Mouse (Mus musculus) limb, embryonic 10.5 days (tissue): ENCODE measurements at regions not wholly inside any gene's neighbourhood (a gene's known extent, or its start where the extent isn't known, plus 50 kb on each side); places are given as distances from the start of the nearest gene placed in this dataset.
A peak's percentile ranks its signal among the peaks of the same experiment; 100 is the strongest.

Experiments used
- DNase-seq: peaks from one replicate; pipeline ENCODE4 v3.0.0-alpha.2; 2017; ENCODE audit warnings: low spot score
- H3K27ac ChIP-seq: fragments of 300-500 bp; sonication (generic); 2 replicates; pipeline ENCODE4 v1.5.1; 2016; ENCODE audit warnings: mild to moderate bottlenecking
- H3K27me3 ChIP-seq: fragments of 300-500 bp; sonication (generic); 2 replicates; pipeline ENCODE4 v1.6.1; 2016; ENCODE audit warnings: low read depth, mild to moderate bottlenecking; ENCODE audit not compliant: poor library complexity, severe bottlenecking
- H3K36me3 ChIP-seq: fragments of 300-500 bp; sonication (generic); 2 replicates; pipeline ENCODE4 v1.6.1; 2016; ENCODE audit warnings: mild to moderate bottlenecking, moderate library complexity
- H3K4me1 ChIP-seq: fragments of 300-500 bp; sonication (generic); 2 replicates; pipeline ENCODE4 v1.6.1; 2016
- H3K4me3 ChIP-seq: fragments of 300-500 bp; sonication (generic); 2 replicates; pipeline ENCODE4 v1.5.1; 2016; ENCODE audit warnings: mild to moderate bottlenecking, moderate library complexity
- H3K9me3 ChIP-seq: fragments of 300-500 bp; sonication (generic); replicated peaks from 2 replicates; pipeline ENCODE4 v1.6.1; 2016; ENCODE audit warnings: mild to moderate bottlenecking
- WGBS: fragments of 180-500 bp; shearing (Covaris S2); methylation state at CpG from one replicate; pipeline ENCODE4 v1.1.7; 2016; 5-methylcytosine and 5-hydroxymethylcytosine counted together

- H3K9me3 ChIP-seq = no peaks in the 10 kb centered on the region
- H3K36me3 ChIP-seq = no peaks in the 10 kb centered on the region
- H3K4me3 ChIP-seq = no peak overlapping the region
- 77% methylated on average over 10 of the region's 10 CpGs for WGBS
- peaks cover 9% of the 10 kb centered on the region; the same call in 1 of the 2 replicates for H3K4me1 ChIP-seq
- H3K27me3 ChIP-seq = peaks cover 7% of the 10 kb centered on the region; the same call in 1 of the 2 replicates
- no peak for DNase-seq
- H3K27ac ChIP-seq = no peak overlapping the region
Observed at GRCm38 (mm10) chr2:78059801-78060416, 113.7 kb upstream of the Cwc22 start.

- Histone ChIP-seq H3K9me3 (no peaks in the 10 kb centered on the region), H3K4me1 (peaks cover 1% of the 10 kb centered on the region; the same call in 1 of the 2 replicates), H3K4me3 (no peak overlapping the region), H3K27me3 (peaks cover 7% of the 10 kb centered on the region; the same call in 1 of the 2 replicates), H3K27ac (no peak overlapping the region), H3K36me3 (no peaks in the 10 kb centered on the region)
- no peak for DNase-seq
- 85% methylated on average over 2 of the region's 2 CpGs for WGBS
Observed at GRCm38 (mm10) chr2:78058988-78059387, 112.8 kb upstream of the Cwc22 start.

GRCm38 (mm10) chr2:78053910-78054309 is 107.7 kb upstream of the Cwc22 start:
- Histone ChIP-seq H3K27ac (no peak overlapping the region), H3K4me1 (peaks cover 3% of the 10 kb centered on the region), H3K27me3 (no peaks in the 10 kb centered on the region), H3K9me3 (no peaks in the 10 kb centered on the region), H3K36me3 (no peaks in the 10 kb centered on the region), H3K4me3 (no peak overlapping the region)
- WGBS = 73% methylated on average over 3 of the region's 3 CpGs
- DNase-seq = no peak

- Histone ChIP-seq H3K4me3 (no peak overlapping the region), H3K36me3 (no peaks in the 10 kb centered on the region), H3K9me3 (no peaks in the 10 kb centered on the region), H3K27ac (no peak overlapping the region), H3K4me1 (peaks cover 7% of the 10 kb centered on the region), H3K27me3 (no peaks in the 10 kb centered on the region)
- WGBS = 94% methylated on average over 7 of the region's 7 CpGs
- DNase-seq = no peak
Observed at GRCm38 (mm10) chr2:78050542-78050941, 104.4 kb upstream of the Cwc22 start.

DNA sequence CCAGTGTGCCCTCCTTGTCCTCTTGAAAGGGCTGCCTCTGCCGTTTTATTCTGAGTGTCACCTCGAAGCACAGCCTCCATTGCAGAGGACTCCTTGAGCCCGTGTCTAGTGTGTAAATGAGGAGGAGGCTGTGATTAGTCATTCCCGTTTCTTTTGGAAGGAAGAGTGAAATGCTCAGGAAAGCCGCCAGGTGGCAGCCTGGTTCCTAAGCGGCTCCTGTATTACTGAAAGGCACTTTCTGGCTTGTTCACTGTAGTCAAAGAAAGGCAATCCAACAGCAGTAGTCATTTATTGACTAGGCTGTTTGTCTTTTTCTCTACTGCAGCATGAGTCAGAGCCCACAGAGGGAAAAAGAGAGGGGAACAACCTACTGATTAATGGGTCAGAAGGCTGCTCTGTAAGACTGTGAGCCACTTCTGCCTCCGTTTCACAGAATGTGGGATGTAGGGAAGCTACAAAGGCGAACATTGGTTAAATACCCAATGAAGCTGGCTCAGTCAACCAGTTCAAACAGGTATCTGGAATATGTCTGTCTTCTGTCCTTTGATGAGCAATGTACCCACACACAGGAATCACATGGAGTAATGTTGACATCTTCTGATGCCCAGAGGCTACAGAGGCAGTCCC is 103.2 kb upstream of the Cwc22 start:
- DNase-seq = peak; percentile 80
- 24% methylated on average over 8 of the region's 8 CpGs for WGBS
- no peak overlapping the region for H3K27ac ChIP-seq
- H3K9me3 ChIP-seq = no peaks in the 10 kb centered on the region
- H3K27me3 ChIP-seq = no peaks in the 10 kb centered on the region
- H3K4me1 ChIP-seq = peaks cover 7% of the 10 kb centered on the region
- no peaks in the 10 kb centered on the region for H3K36me3 ChIP-seq
- peak overlapping the region; percentile 24; the same call in 1 of the 2 replicates for H3K4me3 ChIP-seq

DNA sequence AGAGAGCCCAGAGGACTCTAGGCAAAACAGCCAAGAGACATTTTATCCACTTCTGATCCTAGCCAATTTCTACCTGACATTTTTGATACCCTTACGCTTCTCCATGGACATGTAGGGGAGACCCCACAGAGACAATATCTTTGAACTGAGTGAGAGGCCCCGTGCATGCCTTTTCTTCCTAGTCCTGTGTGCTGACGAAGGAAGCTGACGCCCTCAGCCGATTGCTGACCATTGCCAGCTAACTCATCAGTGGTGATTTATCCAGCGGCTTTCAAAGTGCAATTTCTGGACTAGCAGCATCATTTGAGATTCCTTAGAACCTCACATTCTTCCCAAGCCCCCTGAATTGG is 102.5 kb upstream of the Cwc22 start:
- WGBS = 71% methylated on average over 6 of the region's 6 CpGs
- H3K9me3 ChIP-seq = no peaks in the 10 kb centered on the region
- no peak for DNase-seq
- no peaks in the 10 kb centered on the region for H3K36me3 ChIP-seq
- no peaks in the 10 kb centered on the region for H3K27me3 ChIP-seq
- H3K4me3 ChIP-seq = no peak overlapping the region
- H3K4me1 ChIP-seq = peaks cover 7% of the 10 kb centered on the region
- no peak overlapping the region for H3K27ac ChIP-seq

GRCm38 (mm10) chr2:78048030-78048705 is 102.0 kb upstream of the Cwc22 start:
- Histone ChIP-seq H3K4me3 (no peak overlapping the region), H3K36me3 (no peaks in the 10 kb centered on the region), H3K4me1 (peaks cover 7% of the 10 kb centered on the region), H3K27ac (no peak overlapping the region), H3K9me3 (no peaks in the 10 kb centered on the region), H3K27me3 (no peaks in the 10 kb centered on the region)
- no peak for DNase-seq
- WGBS = 54% methylated on average over 11 of the region's 11 CpGs

GRCm38 (mm10) chr2:78027319-78027718 is 81.1 kb upstream of the Cwc22 start:
- WGBS = 74% methylated on average over 2 of the region's 2 CpGs
- Histone ChIP-seq H3K4me1 (no peaks in the 10 kb centered on the region), H3K36me3 (no peaks in the 10 kb centered on the region), H3K27ac (no peak overlapping the region), H3K9me3 (no peaks in the 10 kb centered on the region), H3K27me3 (no peaks in the 10 kb centered on the region), H3K4me3 (no peak overlapping the region)
- DNase-seq = no peak

DNA sequence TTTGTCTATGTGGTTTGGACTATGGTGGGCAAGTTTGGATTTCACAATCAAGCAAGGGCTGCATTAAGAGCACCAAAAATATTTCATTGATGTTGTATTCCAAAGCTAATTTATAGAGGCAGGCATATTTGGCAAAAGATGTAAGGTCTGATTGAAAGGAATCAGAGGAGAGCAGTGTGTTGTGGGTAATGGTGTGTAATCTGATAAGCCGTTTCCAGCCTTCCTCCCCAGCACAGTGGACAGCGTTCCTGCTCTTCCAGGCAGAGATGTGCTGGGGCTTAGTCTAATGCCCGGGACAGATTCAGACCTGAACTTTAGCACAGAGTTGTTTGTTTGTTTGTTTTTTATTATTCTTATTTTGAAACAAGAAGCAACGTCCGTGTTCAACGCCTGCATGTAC is 80.6 kb upstream of the Cwc22 start:
- no peaks in the 10 kb centered on the region for H3K4me1 ChIP-seq
- H3K36me3 ChIP-seq = no peaks in the 10 kb centered on the region
- H3K4me3 ChIP-seq = no peak overlapping the region
- WGBS = 63% methylated on average over 6 of the region's 6 CpGs
- no peaks in the 10 kb centered on the region for H3K9me3 ChIP-seq
- no peak overlapping the region for H3K27ac ChIP-seq
- H3K27me3 ChIP-seq = no peaks in the 10 kb centered on the region
- DNase-seq = no peak

DNA sequence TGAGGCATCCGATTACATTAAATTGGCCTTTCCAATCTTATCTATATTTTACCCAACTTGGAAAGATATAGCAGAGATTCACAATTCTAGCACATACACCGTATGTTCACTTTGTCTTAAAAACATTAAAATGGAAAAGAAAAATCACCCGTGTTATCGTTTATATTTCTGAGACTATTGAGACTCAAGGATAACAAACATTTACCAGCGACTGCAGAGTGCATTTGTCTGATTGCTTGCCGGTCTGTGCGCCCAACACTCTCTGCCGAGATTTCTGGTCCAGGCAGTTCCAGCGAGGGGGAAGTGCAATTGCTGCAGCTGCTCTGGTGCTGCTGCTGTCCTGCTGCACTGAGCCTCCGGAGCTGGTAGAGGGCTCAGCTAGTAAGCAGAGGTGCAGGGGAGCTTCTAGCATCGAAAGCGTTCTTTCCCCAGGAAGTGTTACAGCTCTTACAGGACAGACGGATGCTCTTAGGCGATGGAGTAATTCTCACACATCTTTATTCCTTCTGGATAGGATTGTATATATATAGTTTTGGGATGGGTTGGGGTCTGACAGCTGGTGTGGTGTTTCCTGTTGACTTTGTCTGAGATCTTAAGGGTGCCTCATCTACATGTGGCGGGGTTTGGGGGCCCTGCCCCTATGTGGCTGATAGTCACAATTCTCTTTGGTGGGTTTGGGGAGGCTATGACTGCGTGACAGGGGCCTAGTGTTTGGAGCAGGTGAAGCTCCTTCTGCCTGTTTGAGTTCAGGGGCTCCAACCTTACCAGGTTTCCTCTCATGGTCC is 79.7 kb upstream of the Cwc22 start:
- H3K4me3 ChIP-seq = no peak overlapping the region
- no peaks in the 10 kb centered on the region for H3K36me3 ChIP-seq
- H3K4me1 ChIP-seq = no peaks in the 10 kb centered on the region
- H3K27ac ChIP-seq = no peak overlapping the region
- no peaks in the 10 kb centered on the region for H3K27me3 ChIP-seq
- H3K9me3 ChIP-seq = no peaks in the 10 kb centered on the region
- no peak for DNase-seq
- 69% methylated on average over 16 of the region's 16 CpGs for WGBS

DNA sequence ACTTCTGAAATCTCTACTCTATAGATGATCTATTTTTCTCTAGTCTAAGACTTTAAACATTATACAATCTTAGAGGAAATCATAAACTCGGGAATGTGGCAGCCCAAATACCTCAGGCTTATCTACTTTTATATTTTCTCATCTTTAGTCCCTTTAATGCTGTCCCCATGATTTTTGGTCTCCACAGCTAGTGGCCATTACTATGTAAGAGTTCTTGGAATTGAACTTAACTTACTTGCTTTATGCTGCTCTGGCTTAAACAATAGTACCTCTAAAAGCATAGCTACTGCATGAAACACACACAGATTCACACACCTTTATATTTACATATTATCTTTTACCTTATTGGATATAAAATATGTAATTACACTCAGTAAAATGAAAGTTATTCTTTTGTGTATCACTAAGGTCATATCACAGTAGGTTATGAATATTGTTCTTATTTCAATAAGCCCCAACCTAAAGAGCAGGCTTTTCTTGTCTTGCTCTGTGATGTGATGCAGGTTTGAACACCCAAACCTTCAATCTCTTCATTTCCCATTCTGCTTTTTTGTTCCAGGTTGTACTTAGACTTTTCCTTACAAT is 78.9 kb upstream of the Cwc22 start:
- no peak overlapping the region for H3K4me3 ChIP-seq
- no peaks in the 10 kb centered on the region for H3K36me3 ChIP-seq
- no peaks in the 10 kb centered on the region for H3K9me3 ChIP-seq
- no peaks in the 10 kb centered on the region for H3K4me1 ChIP-seq
- H3K27me3 ChIP-seq = no peaks in the 10 kb centered on the region
- no peak overlapping the region for H3K27ac ChIP-seq
- 92% methylated on average over 1 of the region's 1 CpGs for WGBS
- no peak for DNase-seq

- H3K9me3 ChIP-seq = no peaks in the 10 kb centered on the region
- no peak for DNase-seq
- no peak overlapping the region for H3K4me3 ChIP-seq
- no peaks in the 10 kb centered on the region for H3K27me3 ChIP-seq
- WGBS = 72% methylated on average over 4 of the region's 4 CpGs
- H3K36me3 ChIP-seq = no peaks in the 10 kb centered on the region
- H3K4me1 ChIP-seq = no peaks in the 10 kb centered on the region
- H3K27ac ChIP-seq = no peak overlapping the region
Observed at GRCm38 (mm10) chr2:78023916-78024685, 77.9 kb upstream of the Cwc22 start.
